Mouse (Mus musculus) kidney, postnatal 36 days (tissue): ENCODE results near the gene Pou2f2.

ENCODE experiments used
- DNase-seq, 2 experiments: peaks; one replicate each; pipeline ENCODE4 v3.0.0; 2021 to 2022; ENCODE audit warnings: mixed read lengths in 2 of 2

Pou2f2 gene

DNA sequence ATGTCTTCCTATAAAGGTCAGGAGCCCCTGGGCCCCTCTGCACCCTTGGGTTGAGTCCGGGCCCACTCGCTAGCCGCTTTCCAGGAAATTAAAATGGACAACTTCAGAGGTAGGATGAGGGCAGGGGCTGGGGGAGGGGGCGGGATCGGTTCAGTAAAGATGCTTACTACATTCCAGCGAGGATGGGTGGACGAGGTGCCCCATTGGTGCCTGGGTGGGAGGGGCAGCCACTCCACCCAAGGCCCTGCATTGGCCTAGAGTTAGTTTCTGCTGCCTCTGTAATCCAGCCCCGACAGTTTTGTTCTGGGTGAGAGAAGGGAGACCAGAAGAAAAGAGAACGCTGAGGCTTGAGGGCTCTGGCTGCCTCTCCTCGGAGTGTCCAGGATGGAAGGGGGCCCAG, 89.7 kb downstream of the Pou2f2 start:
- DNase-seq, result no peak

DNA sequence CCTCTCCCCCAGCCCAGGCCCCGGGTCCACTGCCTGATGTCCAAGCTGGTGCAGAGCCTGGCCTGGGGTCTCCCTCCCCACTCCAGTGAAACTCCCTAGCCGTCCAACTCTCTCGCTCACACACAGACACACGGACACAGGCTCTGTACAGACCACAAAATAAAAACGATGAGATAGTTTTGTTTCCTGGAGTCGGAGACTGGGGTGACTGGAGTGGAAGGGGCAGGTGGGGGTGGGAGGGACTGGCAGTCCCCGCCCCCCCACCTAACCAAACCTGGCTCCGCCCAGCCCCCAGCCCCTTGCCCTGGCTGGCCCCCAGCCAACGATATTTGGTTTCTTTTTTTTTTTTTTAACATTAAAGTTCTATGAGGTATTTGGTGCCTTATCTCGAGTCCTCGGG, 90.6 kb downstream of the Pou2f2 start:
- no peak for DNase-seq

DNA sequence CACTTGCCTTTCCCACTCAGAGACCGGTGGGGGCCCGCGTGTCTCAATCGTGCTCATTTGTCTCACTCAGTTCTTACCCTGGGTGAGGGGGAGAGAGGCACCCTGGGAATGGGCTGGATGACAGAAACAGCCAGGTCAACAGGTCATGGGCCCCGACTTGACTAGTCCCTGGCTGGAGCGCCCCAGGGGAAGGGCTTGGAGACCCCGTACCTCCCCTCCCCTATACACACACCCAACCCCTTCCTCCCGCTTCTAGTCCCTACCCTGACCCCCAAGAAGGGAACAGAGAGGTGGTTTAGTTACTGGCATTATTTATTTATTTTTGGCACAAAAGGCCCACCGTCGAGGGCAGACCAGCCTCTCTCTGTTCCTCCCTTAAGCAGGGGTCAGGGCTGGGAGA, 91.0 kb downstream of the Pou2f2 start:
- no peak for DNase-seq

DNA sequence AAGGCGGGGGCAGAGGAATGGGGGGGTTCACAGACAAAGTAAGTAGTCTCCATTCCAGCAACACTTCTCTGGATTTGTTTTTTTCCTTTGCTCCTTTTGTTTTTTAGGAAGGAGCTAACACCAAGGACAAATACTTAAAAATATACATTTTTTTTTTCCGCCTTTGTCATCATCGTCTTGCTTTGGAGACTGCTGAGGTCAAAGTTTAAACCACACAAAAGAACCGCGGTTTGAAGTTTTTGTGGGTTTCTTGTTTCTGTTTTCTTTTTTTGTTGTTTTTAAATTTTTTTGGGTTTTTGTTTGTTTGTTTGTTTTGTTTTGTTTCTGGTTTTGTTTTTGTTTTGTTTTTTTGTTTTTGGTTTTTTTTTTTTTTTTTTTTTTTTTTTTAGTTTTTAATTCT, 91.6 kb downstream of the Pou2f2 start:
- no peak for DNase-seq

DNA sequence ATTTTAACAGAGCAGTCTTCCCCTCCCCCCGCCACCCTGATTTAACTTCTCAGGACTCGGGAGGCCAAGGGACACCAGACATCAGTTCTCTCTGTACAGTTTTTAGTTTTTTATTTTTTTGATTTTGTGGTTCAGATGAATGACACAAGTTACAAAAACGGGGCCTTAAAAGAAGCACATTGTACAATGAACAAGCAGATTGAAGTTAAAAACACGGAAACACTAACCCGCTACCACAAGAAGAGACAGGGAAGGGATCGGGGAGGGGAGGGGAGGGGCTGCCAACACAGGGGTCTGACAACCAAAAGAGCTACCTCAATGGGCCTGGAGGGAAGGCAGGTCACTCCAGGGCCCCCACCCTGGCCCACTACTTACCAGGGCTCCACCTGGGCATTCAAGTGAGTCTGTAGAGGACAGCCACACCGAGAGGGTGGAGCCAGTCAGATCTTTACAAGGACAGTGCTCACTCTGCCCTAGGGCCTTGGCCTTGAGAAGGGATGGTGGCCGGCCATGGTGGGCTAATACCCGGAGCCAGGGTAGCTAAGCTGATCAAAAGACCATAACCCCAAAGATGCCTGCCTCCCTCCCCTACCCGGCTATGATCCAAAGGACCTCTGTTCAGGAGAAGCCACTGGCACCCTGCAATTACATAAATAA, 92.1 kb downstream of the Pou2f2 start:
- DNase-seq, result no peak

DNA sequence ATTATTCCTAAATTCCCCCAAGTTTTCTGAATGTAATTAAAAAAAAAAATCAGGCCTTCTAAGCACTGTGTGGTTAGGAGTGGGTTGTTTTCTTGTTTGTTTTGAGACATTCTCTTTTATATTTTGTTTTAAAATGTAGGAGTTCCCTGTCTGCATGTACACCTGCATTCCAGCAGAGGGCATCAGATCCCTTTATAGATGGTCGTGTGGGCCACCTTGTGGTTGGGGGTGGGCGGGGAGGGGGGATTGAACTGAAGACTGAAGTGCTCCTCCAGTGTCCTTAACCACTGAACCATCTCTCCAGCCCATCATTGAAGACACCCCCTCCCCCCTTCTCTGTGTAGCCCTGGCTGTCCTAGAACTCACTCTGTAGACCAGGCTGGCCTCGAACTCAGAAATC, 92.9 kb downstream of the Pou2f2 start:
- DNase-seq, result no peak

DNA sequence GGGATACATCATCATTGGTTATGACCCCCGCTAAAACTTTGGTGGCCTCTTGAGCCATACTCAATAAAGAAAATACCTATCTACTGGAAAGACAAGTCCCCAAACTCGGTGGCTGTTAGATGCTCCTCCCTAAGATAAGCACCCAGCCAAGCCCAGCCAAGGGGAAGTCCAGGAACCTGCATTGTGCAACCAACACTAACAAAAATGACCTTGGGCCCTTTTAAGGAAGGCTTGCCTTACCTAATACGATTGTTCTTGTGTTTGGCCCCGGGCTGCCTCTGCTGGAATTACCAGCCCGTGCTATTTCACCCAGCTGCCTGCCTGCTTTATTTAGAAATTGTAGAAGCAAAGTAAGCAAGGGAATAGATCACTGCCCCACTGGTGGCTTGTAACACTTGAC, 94.9 kb downstream of the Pou2f2 start:
- peak; percentile 29 to 33 for DNase-seq

DNA sequence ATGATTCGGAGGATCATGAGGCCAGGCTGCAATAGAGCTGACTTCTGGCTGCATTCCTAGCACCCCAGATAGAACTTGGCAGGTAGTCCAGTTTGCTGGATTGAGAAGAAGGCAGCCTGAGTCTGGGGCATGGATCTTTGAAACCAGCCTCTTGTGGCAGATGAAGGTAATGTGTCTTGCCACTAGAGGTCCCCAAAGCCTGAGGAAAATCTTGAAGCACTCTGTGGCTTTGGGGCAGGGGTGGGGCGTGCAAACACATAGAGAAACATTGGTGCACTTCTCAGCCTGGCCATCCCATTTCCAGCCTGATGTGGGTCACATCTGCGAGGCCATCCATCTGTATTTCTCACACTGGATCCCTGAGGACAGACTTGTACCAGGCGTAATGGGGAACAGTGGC, 97.0 kb downstream of the Pou2f2 start:
- DNase-seq, result peak in 1 of 2 experiments; percentile 53

DNA sequence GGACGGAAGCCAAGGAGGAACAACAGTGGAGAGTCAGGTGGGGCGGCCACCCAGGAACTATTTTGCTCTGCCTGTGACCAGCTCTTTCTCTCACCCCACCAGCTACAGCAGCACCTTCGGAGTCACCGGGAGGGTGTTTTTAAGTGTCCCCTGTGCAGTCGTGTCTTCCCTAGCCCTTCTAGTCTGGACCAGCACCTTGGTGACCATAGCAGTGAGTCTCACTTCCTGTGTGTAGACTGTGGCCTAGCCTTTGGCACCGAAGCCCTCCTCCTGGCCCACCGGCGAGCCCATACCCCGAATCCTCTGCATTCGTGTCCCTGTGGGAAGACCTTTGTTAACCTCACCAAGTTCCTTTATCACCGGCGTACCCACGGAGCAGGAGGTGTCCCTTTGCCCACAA, 99.1 kb downstream of the Pou2f2 start:
- DNase-seq, result no peak

DNA sequence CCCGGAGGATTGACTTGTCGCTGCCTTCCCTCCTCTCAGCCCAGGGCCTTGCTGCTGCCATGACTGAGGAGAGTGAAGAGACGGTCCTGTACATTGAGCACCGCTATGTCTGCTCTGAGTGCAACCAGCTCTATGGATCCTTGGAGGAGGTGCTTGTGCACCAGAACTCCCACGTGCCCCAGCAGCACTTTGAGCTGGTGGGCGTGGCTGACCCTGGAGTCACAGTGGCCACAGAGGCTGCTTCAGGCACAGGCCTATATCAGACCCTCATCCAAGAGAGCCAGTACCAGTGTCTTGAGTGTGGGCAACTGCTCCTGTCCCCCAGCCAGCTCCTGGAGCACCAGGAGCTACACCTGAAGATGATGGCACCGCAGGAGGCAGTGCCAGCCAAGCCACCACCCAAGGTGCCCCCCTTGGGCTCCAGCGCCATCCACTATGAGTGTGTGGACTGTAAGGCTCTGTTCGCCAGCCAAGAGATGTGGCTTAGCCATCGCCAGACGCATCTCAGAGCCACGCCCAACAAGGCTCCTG, 100.0 kb downstream of the Pou2f2 start:
- peak; percentile 54 to 73 for DNase-seq

DNA sequence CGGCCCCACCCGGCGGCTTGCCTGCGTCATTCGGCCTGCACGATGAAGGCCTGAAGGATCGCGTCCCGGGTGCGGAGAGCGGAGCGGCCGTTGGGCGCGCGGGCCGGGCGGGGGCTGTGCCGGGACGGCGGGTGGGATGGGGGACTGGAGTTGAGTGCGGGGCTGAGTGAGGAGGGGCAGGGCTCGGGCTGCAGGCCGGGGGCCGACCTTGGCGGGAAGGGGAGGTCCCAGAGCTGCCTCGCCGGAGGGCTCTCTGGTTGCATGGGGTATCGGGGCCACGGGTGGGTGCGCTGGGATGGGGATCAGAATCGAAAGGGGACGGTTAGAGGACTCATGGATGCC, 102.1 kb downstream of the Pou2f2 start:
- no peak for DNase-seq

DNA sequence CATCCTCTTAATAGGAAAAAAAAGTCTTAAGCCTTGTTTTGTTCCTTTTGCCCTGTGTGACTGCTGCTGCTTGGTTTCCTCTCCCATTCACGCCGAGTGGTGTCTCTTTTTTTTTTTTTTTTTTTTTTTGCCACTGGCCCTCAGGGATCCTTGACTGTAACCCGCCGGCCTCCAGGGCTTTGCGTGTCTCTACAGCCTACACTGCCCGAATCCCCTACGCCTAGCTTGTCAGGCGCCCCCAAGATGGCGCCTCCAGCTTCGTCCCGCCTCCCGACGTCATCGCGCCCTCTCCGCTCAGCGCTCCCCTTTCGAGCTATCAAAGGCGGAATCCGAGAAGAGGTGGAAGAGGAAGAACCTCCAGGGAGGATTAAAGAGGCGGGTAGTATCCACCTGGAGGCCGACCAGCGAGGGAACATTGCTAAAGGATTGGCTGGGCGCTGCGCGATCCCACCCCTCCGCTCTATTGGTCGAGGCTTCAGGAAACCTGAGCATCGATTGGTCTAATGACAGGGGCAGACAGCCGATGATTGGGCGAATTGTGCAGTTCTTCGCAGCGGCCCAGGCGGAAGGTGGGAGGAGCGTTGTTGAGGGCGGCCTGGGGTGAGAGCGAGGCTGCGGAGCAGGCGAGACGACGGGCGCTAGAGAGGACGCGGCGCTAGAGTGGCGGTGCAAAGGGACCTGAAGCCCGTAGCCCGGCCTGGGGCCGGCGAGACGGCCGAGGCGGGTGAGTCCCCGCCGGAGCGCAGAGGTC, 102.7 kb downstream of the Pou2f2 start:
- DNase-seq, result peak; percentile 97 to 99

DNA sequence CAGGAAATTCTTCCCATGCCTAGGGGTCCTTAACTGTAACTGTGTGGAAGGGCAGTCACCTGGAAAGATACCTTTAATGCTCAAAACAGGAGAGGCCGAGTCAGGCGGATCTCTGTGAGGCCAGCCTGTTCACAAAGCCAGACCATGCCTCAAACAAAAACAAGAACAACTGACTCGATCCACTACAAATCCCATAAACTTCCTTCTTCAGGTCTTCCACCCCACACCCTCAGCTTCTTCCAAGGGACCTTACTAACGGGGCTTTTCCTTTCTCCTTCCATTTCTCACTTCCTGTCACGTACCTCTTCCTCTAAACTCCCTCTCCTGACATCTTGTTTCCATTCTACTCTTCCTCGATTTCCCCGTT, 103.2 kb downstream of the Pou2f2 start:
- no peak for DNase-seq

DNA sequence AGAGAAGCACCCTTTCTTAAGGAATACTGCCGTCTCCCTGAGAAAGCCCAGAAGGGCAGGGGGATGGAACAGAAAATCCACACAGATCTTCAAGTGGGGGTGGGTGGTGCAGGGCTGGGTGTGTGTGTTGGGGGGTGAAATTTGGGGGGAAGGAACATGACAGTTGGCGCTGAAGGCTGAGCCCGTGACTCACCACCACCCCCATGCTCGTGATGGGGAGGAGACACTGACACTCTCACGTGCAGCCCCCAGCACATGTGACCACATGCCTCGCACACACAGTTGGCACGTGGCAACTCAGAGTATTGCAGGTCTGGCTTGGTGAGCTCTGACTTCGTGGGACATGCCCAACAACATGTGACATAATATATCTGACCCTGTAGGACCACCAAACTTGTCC, 105.6 kb downstream of the Pou2f2 start:
- DNase-seq, result no peak

DNA sequence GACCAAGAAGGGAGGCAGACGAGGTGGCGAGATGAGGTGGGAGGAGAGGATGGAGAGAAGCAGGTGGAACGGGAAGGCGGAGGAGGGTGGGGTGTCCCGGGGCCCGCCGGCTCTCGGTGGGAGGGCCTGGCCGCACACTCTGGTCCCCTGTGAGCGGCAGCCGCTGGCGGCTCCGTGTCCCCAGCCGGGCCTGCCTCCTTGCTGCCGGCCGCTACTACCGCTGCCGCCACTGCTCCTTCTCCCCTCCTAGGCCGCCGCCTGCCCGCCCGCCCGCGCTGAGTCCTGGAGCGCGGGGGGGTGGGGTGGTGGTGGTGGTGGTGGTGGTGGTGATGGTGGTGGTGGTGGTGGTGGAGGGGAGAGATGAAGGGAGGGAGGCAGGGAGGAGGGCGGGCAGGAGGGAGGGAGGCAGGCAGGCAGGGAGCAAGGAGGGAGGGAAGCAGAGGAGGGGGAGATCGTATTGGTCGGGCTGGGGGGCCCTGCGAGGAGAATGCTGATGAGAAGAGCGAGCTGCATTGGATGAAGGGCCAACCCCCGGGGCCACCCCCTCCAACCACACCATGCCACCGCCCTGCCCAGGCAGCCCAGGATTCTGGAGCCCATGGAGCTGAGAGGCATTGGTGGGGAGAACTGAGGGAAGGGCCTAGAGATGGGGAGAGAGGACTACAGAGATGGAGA, 106.7 kb downstream of the Pou2f2 start:
- DNase-seq, result peak; percentile 19 to 48

DNA sequence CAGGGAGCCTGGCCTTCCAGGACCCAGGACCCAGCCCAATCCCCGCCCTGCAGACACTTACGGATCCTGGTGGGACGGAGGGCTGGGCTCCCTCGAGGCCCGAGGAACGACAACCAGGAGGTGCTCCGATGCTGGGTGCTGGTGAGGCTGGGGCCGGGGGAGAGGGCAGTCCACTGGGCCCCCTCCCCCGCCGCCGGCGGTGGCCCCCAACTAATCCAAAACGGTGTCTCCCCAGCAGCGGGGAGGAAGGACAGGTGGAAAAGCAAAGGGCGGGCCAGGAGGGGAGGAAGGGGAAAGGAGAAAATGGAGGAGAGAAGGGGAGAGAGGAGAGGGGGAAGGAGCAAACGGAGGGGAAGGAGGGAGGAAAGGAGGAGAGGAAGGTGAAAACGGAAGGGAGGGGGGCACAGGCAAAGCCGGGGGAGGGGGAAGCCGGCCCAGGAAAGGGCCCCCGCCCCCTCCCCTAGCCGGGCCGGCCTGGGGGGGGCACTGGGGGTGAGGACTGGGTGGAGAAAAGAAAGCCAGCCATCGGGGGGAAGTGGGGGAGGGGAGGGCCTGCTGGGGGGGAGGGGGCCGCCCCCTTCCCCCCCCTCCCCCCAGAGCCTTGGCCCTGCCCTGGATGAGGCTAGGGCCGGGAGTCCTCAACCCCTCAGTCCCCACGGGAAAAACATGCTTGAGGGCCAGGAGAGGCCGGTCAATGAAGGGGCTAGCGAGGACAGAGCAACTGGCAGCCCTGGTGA, 107.4 kb downstream of the Pou2f2 start, which contains the start of the genes Grik5 and Zfp574:
TSS of gene Grik5 (minus strand) at position 368 of the 737 bp plus-strand sequence.
TSS of gene Zfp574 (plus strand) at position 589 of the 737 bp plus-strand sequence.
- peak in 1 of 2 experiments; percentile 24 for DNase-seq

DNA sequence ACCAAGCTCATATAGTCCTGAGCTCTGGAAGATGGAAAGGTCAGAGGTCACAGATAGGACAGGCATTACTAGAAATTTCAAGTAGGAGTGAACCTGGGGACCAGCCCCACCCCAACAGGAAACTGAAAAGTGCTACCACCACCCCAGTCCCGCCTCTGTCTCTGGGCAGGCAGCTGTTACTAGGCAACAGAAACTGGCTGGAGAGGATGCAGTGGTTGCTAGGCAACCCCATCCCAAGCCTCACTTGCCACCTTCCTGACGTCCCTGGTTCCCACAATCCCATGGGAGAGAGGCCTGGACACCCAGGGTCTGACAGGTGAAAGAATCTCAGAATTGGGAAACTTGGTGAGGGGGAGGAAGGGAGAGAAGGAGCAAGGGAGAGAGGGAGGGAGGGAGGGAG, 110.8 kb downstream of the Pou2f2 start:
- no peak for DNase-seq

DNA sequence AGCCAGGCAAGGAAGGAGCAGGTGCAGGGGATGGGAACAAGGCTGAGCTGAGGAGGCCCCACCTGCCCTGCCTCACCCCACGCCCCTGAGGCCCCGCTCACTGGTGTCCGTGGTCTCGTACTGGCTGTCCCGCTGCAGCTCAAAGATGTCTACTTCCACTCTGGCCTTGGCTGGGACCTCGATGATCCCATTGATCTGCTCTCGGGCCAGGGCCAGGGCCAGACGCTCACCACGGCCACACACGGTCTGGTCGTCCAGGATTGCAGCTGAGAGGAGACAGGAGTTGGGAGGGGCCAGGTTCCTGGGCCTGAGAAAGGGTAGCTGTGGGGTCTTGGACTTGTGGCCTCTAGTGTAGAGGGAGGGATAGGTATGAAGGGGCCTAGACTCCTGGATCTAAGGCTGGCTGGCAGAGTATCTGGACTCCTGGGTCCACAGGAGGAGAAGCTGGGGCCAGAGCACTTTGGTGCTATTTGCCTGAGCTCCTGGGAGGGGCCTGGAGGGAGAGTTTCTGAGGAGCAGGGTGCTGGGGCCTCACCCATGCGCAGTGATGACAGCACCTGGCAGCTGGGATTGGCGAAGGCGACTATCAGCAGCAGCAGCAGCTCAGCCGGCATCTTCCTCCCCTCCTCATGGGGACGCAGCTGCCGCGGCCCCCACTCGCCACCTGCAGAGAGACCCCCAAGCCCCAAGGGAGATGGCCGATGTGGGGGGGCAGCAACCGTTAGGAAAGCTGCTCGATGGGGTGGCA, 111.4 kb downstream of the Pou2f2 start:
- DNase-seq, result no peak

DNA sequence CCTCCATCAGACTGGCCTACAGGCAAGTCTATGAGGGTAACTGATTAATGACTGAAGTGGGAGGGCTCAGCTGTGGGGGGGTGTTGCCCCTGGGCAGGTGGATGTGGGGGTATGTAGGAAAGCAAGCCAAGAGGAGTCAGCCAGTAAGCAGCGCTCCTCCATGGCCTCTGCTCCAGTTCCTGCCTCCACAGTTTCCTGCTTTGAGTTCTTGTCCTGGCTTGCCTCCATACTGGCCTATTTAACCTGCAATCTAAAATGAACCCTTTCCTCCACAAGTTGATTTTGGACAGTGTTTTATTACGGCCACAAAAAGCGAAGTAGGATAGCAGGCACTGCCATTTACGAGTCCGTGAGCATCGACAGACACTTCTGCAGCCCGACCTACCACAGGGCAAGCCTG, 112.2 kb downstream of the Pou2f2 start:
- no peak for DNase-seq

DNA sequence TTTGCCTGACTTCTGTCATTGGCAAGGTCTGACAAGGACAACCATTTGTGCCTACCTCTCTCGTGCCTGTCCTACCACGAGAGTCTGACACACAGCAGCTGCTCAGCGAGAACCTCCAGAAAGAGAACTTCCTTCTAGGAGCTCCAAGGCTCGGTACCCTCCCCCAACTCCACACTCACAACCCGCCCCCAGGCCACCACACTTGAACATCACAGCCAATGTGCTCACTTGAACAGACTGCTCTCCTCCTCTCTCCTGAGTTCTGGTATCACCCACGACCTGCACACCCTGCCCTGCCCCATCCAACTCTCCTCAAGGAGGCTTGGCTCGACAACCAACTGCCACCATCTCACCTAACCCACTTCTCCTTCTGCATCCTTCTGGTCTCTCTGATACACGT, 115.6 kb downstream of the Pou2f2 start:
- DNase-seq, result no peak

DNA sequence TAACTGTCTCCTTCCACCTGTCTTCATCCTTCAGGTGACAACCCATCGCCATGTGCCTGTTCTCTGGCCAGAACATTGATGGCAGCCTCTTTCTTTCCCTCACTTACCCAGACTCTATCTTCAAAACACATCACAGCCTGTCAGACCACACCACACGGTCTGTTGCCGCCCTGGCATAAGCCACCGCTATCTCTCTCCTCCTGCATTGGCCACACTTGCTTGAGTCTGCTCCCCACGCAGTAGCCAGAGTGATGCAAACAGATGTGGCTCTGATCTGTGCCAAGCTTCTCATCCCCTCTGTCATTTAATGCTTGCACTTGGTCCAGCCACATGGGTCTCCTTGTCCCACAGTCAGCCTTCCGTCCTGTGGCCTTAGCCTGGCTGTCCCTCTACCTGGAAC, 116.2 kb downstream of the Pou2f2 start:
- DNase-seq, result no peak

DNA sequence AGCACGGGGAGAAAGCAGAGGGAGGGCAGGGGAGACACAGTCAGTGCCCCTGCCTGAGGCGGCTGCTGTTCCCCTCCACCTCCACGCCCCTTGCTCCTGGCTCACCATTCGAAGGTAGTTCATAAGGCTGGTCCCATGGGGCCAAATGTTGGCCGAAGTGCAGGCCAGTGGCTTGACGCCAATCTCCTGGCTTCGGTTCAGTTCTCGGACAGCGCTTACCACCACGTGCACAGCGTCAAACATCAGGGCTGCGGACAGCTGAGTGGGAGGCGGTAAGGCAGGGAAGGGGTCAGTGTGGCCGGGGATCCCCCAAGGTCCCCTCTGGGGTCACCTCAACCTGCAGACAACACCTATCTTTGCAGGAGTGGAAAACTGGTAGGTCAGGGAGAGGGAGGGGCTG, 120.7 kb downstream of the Pou2f2 start:
- DNase-seq, result peak; percentile 37 to 63
